Mouse (Mus musculus): ENCODE measurements around the gene Ube2e2. TPM values are rescaled to one million over a fixed set of nuclear protein-coding genes. Genes with fewer than 3 reads are reported as not detected.

Ube2e2 gene
- total RNA-seq (2012; rRNA removed): not detected in 2 replicates
- not detected for polyA plus RNA-seq (2012; ENCODE audit: insufficient read depth in 1 of 2, insufficient read length in 2 of 2, low read depth in 1 of 2, low replicate concordance in 2 of 2, missing spikeins in 1 of 2)

DNA sequence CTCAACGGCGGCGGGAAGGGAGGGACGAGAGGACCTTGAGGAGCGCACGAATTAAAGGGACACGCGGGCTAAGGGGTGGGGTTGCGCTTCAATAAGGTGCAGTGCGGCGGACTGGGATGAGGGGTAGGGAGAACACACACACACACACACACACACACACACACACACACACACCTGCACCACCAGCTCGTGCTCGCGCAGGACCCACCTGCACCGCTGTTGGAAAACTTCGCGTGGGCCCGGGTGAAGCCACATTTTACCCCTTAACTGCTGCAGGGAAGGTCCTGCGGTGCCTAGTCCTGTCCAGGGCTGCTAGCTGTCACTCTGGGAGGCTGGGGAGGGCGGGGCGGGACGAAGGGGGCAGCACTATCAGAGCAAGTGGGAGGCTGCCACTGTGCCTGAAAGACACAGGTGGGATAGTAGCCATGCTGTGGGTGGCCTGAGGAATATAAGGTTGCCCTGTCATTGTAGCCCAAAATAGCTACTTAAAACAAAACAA, at the start of gene Ube2e2:
Gene Ube2e2, minus strand, starts transcription at position 321 of the 499 bp plus-strand sequence.
- Histone ChIP-seq H3K9ac (ENCODE audit: control insufficient read depth, low read depth, low read length, poor library complexity, severe bottlenecking) (no peak within 1 kb of the TSS), H3K4me1 (ENCODE audit: control insufficient read depth in 1 of 2, insufficient read depth in 2 of 2, low read length in 2 of 2) (no peaks in the 10 kb centered on the region), H3K27me3 (ENCODE audit: control insufficient read depth in 1 of 2, insufficient read depth in 2 of 2, low read length in 2 of 2) (no peaks in the 10 kb centered on the region), H3K4me3 (ENCODE audit: control insufficient read depth in 1 of 2, insufficient read depth in 1 of 2, low read depth in 2 of 2, low read length in 2 of 2) (no peak within 1 kb of the TSS), H3K27ac (ENCODE audit: control insufficient read depth, low read depth, low read length) (no peak within 1 kb of the TSS), H3K9me3 (replicated peaks; ENCODE audit: insufficient read depth, low read length) (no peaks in the 10 kb centered on the region), H3K36me3 (ENCODE audit: control insufficient read depth in 1 of 2, insufficient read depth in 2 of 2, low read length in 2 of 2) (no peaks in the 10 kb centered on the region), H3K79me2 (ENCODE audit: control insufficient read depth, insufficient read depth, low read length, poor library complexity) (no peaks in the 10 kb centered on the region)
- no peak for DNase-seq (ENCODE audit: low read depth, low spot score)
- TF ChIP-seq TAL1 (IDR thresholded peaks at IDR 0.05; ENCODE audit: low read length) (no peak), MAFK (IDR thresholded peaks at IDR 0.05; ENCODE audit: borderline replicate concordance, low read depth, low read length) (no peak), USF1 (IDR thresholded peaks at IDR 0.05; ENCODE audit: low read depth, low read length) (no peak), ZNF384 (IDR thresholded peaks at IDR 0.05; ENCODE audit: low read depth, low read length) (no peak), E2F4 (IDR thresholded peaks at IDR 0.05; ENCODE audit: borderline replicate concordance, low read depth, low read length) (no peak), GABPA (IDR thresholded peaks at IDR 0.05; ENCODE audit: low read depth, low read length) (no peak), NRF1 (IDR thresholded peaks at IDR 0.05; ENCODE audit: insufficient read depth, low read depth, low read length, poor library complexity, severe bottlenecking) (no peak), POLR2AphosphoS2 (IDR thresholded peaks at IDR 0.05; ENCODE audit: low read length) (no peak), MAZ (IDR thresholded peaks at IDR 0.05; ENCODE audit: low read depth, low read length) (no peak), BHLHE40 (IDR thresholded peaks at IDR 0.05; ENCODE audit: borderline replicate concordance, low read depth, low read length) (no peak), EP300 (IDR thresholded peaks at IDR 0.05; ENCODE audit: low read depth in 1 of 2, low read length in 2 of 2) (no peak), KAT2A (conservative IDR thresholded peaks at IDR 0.05; ENCODE audit: low read depth, low read length) (no peak), MYC (IDR thresholded peaks at IDR 0.05; ENCODE audit: low read depth, low read length) (no peak)

DNA sequence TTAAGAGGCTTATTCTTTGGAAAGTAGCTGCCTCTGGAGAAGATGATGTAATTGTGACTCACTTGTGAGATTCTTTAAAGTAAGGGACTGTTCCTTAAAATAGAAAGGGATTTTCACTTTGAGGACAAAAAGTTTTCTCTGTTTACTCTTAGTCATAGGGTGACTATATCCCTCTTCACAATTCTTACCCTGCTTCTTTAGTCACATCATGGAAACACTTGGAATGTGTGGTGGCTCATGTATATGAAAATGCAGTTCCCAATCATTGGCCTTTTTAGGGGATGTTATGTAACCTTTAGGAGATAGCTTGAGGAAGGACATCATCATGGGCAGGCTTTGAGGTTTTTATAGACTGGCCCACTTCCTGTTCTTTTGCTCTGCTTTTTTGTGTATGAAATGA, 46.0 kb upstream of the Ube2e2 start:
- no peak for DNase-seq (ENCODE audit: low read depth, low spot score)
- Histone ChIP-seq H3K4me1 (ENCODE audit: control insufficient read depth in 1 of 2, insufficient read depth in 2 of 2, low read length in 2 of 2) (no peaks in the 10 kb centered on the region), H3K36me3 (ENCODE audit: control insufficient read depth in 1 of 2, insufficient read depth in 2 of 2, low read length in 2 of 2) (no peaks in the 10 kb centered on the region), H3K4me3 (ENCODE audit: control insufficient read depth in 1 of 2, insufficient read depth in 1 of 2, low read depth in 2 of 2, low read length in 2 of 2) (no peak overlapping the region), H3K9ac (ENCODE audit: control insufficient read depth, low read depth, low read length, poor library complexity, severe bottlenecking) (no peak overlapping the region), H3K9me3 (replicated peaks; ENCODE audit: insufficient read depth, low read length) (no peaks in the 10 kb centered on the region), H3K27ac (ENCODE audit: control insufficient read depth, low read depth, low read length) (no peak overlapping the region), H3K79me2 (ENCODE audit: control insufficient read depth, insufficient read depth, low read length, poor library complexity) (no peaks in the 10 kb centered on the region), H3K27me3 (ENCODE audit: control insufficient read depth in 1 of 2, insufficient read depth in 2 of 2, low read length in 2 of 2) (no peaks in the 10 kb centered on the region)
- TF ChIP-seq MAZ (IDR thresholded peaks at IDR 0.05; ENCODE audit: low read depth, low read length) (no peak), POLR2A (IDR thresholded peaks at IDR 0.05; ENCODE audit: control insufficient read depth in 1 of 2, insufficient read depth in 1 of 2, low read depth in 1 of 2, low read length in 2 of 2, poor library complexity in 1 of 2) (no peak), RCOR1 (IDR thresholded peaks at IDR 0.05; ENCODE audit: low read depth, low read length) (no peak), SIN3A (IDR thresholded peaks at IDR 0.05; ENCODE audit: low read length) (no peak), GATA1 (IDR thresholded peaks at IDR 0.05; ENCODE audit: low read depth, low read length) (no peak), CTCF (IDR thresholded peaks at IDR 0.05 in 2 of 3, conservative IDR thresholded peaks at IDR 0.05 in 1 of 3; ENCODE audit: control insufficient read depth in 1 of 3, insufficient read depth in 1 of 3, low read depth in 2 of 3, low read length in 3 of 3, poor library complexity in 1 of 3, severe bottlenecking in 1 of 3) (no peak), EP300 (IDR thresholded peaks at IDR 0.05; ENCODE audit: low read depth in 1 of 2, low read length in 2 of 2) (no peak), JUND (IDR thresholded peaks at IDR 0.05; ENCODE audit: low read depth, low read length) (no peak), NRF1 (IDR thresholded peaks at IDR 0.05; ENCODE audit: insufficient read depth, low read depth, low read length, poor library complexity, severe bottlenecking) (no peak), ELF1 (IDR thresholded peaks at IDR 0.05; ENCODE audit: low read depth, low read length) (no peak), MAX (IDR thresholded peaks at IDR 0.05; ENCODE audit: low read length) (no peak), SMC3 (IDR thresholded peaks at IDR 0.05; ENCODE audit: low read depth, low read length) (no peak), MAFK (IDR thresholded peaks at IDR 0.05; ENCODE audit: borderline replicate concordance, low read depth, low read length) (no peak), USF1 (IDR thresholded peaks at IDR 0.05; ENCODE audit: low read depth, low read length) (no peak), NELFE (IDR thresholded peaks at IDR 0.05; ENCODE audit: low read depth, low read length) (no peak)

All from MEL (cell line).